Mouse (Mus musculus) liver, postnatal 0 days (tissue): ENCODE data around the gene Pithd1.

Experiments used
- CTCF ChIP-seq: sonication (generic); IDR thresholded peaks from 2 replicates; pipeline ENCODE4 v1.5.1; 2016; ENCODE audit warnings: antibody characterized with exemption, low read depth
- EP300 ChIP-seq: IDR thresholded peaks from 2 replicates; pipeline ENCODE4 v1.6.1; 2016; ENCODE audit warnings: antibody characterized with exemption, low read depth, mild to moderate bottlenecking

DNA sequence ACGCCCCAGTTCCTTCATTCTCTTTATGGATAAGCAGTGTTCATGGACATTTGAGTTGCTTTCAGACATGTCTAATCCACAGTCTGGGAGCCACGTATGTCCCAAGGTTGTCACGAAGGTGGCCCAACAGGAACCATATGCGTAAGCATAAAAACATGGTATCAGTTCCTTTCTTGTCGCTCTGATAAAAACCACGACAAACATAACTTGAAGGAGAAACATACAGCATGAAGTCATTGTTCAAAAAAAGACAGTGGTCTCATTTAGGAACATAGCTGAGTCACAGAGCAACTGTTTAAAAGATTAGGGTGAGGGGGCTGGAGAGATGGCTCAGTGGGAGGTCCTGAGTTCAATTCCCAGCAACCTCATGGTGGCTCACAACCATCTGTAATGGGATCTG lies 44.9 kb downstream of the Pithd1 start:
- no peak for TF ChIP-seq CTCF
- TF ChIP-seq EP300, result no peak
